Mouse (Mus musculus) spleen, adult 2 months (tissue): ENCODE measurements around the gene Ryr1. TPM values are rescaled to one million over a fixed set of nuclear protein-coding genes. Genes with fewer than 3 reads are reported as not detected.
A peak's percentile ranks its signal among the peaks of the same experiment; 100 is the strongest.

Source experiments
- DNase-seq, 2 experiments: peaks; one replicate each; pipeline versions ENCODE4 v3.0.0 to v3.0.0-alpha.2; 2012 to 2021; ENCODE audit warnings: low spot score in 2 of 2, low read depth in 1 of 2
- H3K27ac ChIP-seq: fragments of 200-500 bp; 2 replicates; pipeline ENCODE4 v1.5.1; 2012; ENCODE audit warnings: low read length, inconsistent platforms; ENCODE audit not compliant: insufficient read depth
- H3K27me3 ChIP-seq: fragments of 200-500 bp; 2 replicates; pipeline ENCODE4 v1.6.1; 2012; ENCODE audit warnings: mild to moderate bottlenecking, moderate library complexity, low read length, inconsistent platforms; ENCODE audit not compliant: control insufficient read depth, insufficient read depth
- H3K36me3 ChIP-seq: fragments of 200-500 bp; 2 replicates; pipeline ENCODE4 v1.6.1; 2012; ENCODE audit warnings: mild to moderate bottlenecking, low read length, inconsistent platforms; ENCODE audit not compliant: control insufficient read depth, insufficient read depth
- H3K4me1 ChIP-seq: fragments of 200-500 bp; 2 replicates; pipeline ENCODE4 v1.6.1; 2011; ENCODE audit warnings: inconsistent platforms; ENCODE audit not compliant: control insufficient read depth, insufficient read depth, insufficient read length
- H3K4me3 ChIP-seq: fragments of 200-500 bp; 2 replicates; pipeline ENCODE4 v1.5.1; 2011; ENCODE audit warnings: mild to moderate bottlenecking, inconsistent platforms; ENCODE audit not compliant: insufficient read depth, insufficient read length; ENCODE audit errors: extremely low read depth
- CTCF ChIP-seq: fragments of 200-500 bp; IDR thresholded peaks from 2 replicates; pipeline ENCODE4 v1.5.1; 2011; ENCODE audit warnings: mild to moderate bottlenecking, inconsistent platforms; ENCODE audit not compliant: insufficient read depth, insufficient read length, insufficient replicate concordance; ENCODE audit errors: extremely low read depth
- POLR2A ChIP-seq: fragments of 200-500 bp; IDR thresholded peaks from 2 replicates; pipeline ENCODE4 v1.6.1; 2011; ENCODE audit warnings: low read depth, low read length, inconsistent platforms
- WGBS: fragments of 180-500 bp; shearing (Covaris S2); methylation state at CpG from one replicate; pipeline ENCODE4 v1.1.7; 2018; 5-methylcytosine and 5-hydroxymethylcytosine counted together
- polyA plus RNA-seq: library from polyadenylated mRNA; depleted of rRNA; stranded (reverse); fragments of >200 nt; gene quantifications from 2 replicates; pipeline ENCODE4 v1.2.3, GENCODE M21; 2012

Ryr1 gene
- polyA plus RNA-seq, 1 experiment, result 0.27 TPM

- no peak for DNase-seq
- under 1% methylated on average over 32 of the region's 39 CpGs for WGBS
- Histone ChIP-seq H3K27me3 (peaks cover 23% of the 10 kb centered on the region), H3K4me1 (peaks cover 20% of the 10 kb centered on the region), H3K4me3 (peak overlapping the region; percentile 46; the same call in 1 of the 2 replicates), H3K27ac (no peak overlapping the region), H3K36me3 (peaks cover 12% of the 10 kb centered on the region)
- no peak for TF ChIP-seq CTCF
- TF ChIP-seq POLR2A, result no peak
Observed at GRCm38 (mm10) chr7:29169231-29170065, 44.5 kb upstream of the Ryr1 start.

DNA sequence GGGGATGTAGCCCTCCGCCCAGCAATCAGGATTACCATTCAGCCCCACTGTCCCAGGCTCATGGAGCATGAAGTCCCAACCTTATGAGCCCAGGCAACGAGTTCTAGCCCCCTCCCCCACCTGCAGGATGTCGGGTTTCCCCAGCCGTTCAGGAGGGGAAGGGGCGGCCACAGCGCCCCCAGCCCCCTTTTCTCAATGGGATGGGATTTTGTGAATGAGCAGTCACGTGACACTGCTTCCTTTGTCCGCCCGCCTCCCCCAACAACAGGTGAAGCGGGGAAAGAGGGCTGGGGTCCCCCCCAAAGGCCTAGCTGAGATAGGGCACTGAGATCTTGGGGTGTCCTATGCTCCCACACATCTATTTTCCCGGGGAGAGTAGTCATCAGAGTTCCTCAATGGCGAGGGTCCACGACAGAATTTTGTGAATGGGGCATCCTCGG is 43.8 kb upstream of the Ryr1 start:
- WGBS, result 6% methylated on average over 14 of the region's 14 CpGs
- H3K36me3 ChIP-seq, result peaks cover 7% of the 10 kb centered on the region
- H3K27ac ChIP-seq, result no peak overlapping the region
- H3K4me1 ChIP-seq, result peaks cover 20% of the 10 kb centered on the region
- peaks cover 23% of the 10 kb centered on the region for H3K27me3 ChIP-seq
- peak overlapping the region; percentile 21; the same call in 1 of the 2 replicates for H3K4me3 ChIP-seq
- DNase-seq, result no peak
- TF ChIP-seq CTCF (no peak), POLR2A (no peak)

DNA sequence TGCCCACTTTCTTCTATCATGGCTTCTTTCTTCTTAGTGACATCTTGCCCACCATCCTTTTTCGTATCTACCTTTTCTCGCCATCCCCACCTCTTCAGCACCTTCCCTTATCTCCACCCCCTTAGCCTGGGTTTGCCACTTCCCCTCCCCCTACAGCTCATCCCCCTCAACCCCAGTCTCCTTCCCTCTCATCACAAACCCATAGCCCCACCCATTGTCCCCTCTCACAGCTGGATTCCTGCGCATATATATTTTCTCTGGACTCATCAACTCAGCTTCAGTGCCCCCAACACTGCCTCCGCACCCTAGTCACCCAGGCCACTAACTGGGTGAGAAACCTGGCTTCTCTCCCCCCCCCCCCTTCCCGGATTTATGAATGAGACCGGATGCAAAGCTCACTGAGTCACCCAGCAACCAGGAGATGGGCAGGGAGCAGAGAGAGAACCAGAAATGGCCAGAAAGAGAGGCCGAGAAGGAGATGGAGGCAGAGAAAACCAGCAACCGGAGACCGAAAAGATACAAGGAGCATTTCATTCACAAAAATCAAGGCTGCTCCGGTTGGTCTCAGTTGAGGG is 43.2 kb upstream of the Ryr1 start:
- TF ChIP-seq CTCF (no peak), POLR2A (no peak)
- H3K4me1 ChIP-seq, result peaks cover 20% of the 10 kb centered on the region
- no peak overlapping the region for H3K27ac ChIP-seq
- 52% methylated on average over 10 of the region's 10 CpGs for WGBS
- no peak for DNase-seq
- no peak overlapping the region for H3K4me3 ChIP-seq
- peaks cover 23% of the 10 kb centered on the region for H3K27me3 ChIP-seq
- H3K36me3 ChIP-seq, result 0 out of 2 replicates have a peak, but pooled peaks cover 2% of the 10 kb centered on the region

- H3K27me3 ChIP-seq, result peaks cover 23% of the 10 kb centered on the region
- peaks cover 20% of the 10 kb centered on the region for H3K4me1 ChIP-seq
- 89% methylated on average over 19 of the region's 19 CpGs for WGBS
- TF ChIP-seq POLR2A, result no peak
- TF ChIP-seq CTCF, result no peak
- no peak for DNase-seq
- no peaks in the 10 kb centered on the region for H3K36me3 ChIP-seq
- no peak overlapping the region for H3K4me3 ChIP-seq
- H3K27ac ChIP-seq, result no peak overlapping the region
Observed at GRCm38 (mm10) chr7:29167656-29168055, 42.7 kb upstream of the Ryr1 start.

DNA sequence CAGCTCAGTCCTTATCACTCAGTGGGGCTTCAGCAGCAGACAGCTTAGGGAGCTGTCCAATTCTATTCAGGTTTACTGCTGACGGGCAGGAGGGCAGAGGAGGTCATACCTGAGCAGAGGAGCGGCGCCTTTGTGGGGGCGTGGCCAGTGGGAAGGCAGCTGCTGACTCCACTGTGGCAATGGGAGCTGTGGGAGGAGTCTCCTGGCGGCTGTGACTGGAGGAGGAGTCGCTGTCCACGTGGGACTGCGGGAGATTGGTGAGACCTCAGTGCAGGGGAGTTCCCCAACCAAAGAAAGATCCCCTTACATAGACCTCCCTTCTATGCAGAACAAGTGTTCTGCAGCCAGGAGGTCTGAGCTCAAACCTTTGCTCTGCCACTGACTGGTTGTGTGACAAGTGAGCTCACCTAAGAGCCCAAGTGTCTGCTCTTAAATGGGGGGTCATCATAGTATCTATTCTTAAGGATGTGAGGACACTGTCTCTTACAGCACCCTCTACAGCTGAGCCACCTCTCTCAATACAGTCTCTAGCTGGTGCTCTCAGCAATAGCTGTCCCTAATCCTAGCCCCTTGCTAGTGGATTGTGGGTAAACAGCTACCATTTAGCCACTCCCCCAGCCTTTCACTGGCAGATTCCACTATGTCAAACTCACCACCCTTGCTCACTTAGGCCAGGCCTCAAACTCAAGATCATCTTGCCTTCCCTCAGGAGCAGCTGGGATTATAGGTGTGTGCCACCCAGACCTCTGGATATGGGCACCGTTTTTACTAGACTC is 38.0 kb upstream of the Ryr1 start:
- no peaks in the 10 kb centered on the region for H3K36me3 ChIP-seq

GRCm38 (mm10) chr7:29162294-29162693 is 37.3 kb upstream of the Ryr1 start:
- H3K36me3 ChIP-seq, result no peaks in the 10 kb centered on the region
- 85% methylated on average over 5 of the region's 5 CpGs for WGBS
- H3K4me3 ChIP-seq, result no peak overlapping the region

More for the DNA sequence above, 38.0 kb upstream of the Ryr1 start:
- Histone ChIP-seq H3K27me3 (no peaks in the 10 kb centered on the region), H3K4me3 (no peak overlapping the region), H3K4me1 (no peaks in the 10 kb centered on the region; the same call in 1 of the 2 replicates), H3K27ac (no peak overlapping the region)
- no peak for TF ChIP-seq POLR2A
- TF ChIP-seq CTCF, result no peak
- WGBS, result 40% methylated on average over 9 of the region's 9 CpGs
- DNase-seq, result no peak

More at GRCm38 (mm10) chr7:29162294-29162693, 37.3 kb upstream of the Ryr1 start:
- H3K27ac ChIP-seq, result no peak overlapping the region
- TF ChIP-seq POLR2A (no peak), CTCF (no peak)
- no peaks in the 10 kb centered on the region for H3K27me3 ChIP-seq
- no peak for DNase-seq
- no peaks in the 10 kb centered on the region; the same call in 1 of the 2 replicates for H3K4me1 ChIP-seq
